Mouse (Mus musculus): ENCODE results near the gene Pcnx.
"Not testable (repeated sequence)": the region's sequence is repeated elsewhere in the genome, so short reads cannot be mapped to it uniquely, and the experiment has no call there.

Gene Pcnx

DNA sequence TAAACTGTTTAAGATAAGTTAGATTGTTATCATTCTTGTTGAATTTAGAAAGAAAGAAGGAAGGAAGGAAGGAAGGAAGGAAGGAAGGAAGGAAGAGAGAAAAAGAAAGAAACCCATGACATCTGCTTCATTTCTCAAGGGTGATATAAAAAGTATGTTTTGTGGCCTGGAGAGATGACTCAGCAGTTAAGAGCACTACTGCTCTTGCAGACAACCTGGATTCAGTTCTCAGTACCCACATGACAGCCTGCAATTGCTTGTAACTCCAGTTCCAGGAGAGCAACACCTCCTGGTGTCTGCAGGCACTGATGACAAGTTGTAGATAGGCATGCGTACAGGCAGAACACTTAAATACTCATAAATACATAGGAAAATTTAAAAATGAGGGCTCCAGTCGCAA, 105.6 kb downstream of the Pcnx start:
- DNase-seq (ENCODE audit: low read depth): no peak

DNA sequence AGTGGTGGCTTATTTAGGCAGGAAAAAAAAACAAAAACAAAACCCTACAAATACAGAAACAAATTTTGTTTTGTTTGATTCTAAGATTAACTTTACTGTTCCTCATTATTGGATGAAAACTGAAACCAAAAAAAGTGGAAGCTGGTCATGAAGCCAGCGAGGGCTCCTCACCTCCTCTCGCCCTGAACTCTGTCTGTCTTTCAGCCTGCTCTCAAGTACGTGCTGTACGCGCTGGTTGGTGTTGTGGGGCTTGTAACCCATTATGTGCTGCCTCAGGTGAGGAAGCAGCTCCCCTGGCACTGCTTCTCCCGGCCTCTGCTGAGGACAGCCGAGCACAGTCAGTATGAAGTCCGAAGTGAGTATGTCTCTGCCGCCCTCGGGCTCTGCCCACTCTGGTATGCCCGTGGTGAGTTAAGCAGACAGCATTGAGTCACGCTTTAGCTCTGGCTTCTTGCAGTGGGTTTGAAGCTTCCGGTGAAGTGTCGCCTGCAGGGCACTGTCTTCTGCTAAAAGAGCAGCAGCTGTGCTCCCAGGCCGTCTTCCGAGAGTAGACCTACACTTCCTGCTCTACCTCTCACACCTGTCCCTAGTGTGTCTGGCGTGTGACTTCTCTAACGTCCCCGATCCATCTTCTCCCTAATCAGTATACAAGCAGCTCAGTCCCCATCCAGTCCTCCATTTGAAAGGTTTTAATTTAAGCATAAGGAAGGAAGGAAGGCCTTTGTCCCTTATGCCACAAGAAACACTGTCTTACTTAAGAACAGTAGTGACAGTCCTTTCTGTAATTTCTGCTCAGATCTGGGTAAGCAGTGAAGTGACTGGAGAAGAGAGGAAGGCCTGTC, 111.4 kb downstream of the Pcnx start:
- DNase-seq (ENCODE audit: low read depth): peak; percentile 5

DNA sequence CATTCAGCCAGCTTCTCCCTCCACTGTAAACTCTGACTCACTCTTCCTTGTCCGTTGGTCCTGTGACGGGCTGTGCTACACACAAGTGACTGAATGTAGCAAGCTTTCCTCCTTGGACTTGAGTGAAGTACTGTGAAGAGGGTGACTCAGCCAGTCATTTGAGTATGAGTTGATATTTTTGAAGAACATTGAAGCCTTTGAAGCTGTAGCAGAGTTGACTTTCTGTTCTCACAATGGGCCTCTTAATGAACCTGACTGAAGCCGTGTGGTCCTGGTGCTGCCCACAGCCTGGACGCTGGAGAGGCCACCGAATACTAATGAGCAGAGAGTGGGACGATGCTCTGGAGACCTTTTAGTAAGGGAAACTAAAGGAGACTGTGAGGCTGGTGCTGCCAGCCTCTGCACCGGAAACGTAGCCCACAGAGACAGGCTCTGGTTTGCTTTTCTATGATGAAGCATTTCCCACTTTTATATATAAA, 112.1 kb downstream of the Pcnx start:
- peak; percentile 76 for DNase-seq (ENCODE audit: low read depth)

DNA sequence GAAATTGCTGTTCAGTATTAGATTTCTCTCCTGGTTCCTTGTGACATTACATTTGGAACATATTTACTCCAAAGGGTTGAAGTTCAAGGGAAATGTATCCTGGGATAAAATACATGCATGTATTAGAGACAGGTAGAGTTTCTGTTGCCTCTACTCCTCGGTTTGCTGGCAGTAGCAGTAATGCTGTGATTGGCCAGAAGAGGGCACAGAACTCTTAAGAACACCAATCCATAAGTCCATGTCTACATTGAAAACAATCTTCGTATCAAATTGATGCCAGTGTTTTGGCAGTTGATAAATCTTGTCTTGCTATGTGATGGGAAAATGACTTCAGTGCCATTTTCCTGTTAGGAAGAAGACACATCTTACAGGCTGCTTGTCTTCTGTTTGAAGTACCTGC, 115.0 kb downstream of the Pcnx start:
- peak; percentile 23 for DNase-seq (ENCODE audit: low read depth)

DNA sequence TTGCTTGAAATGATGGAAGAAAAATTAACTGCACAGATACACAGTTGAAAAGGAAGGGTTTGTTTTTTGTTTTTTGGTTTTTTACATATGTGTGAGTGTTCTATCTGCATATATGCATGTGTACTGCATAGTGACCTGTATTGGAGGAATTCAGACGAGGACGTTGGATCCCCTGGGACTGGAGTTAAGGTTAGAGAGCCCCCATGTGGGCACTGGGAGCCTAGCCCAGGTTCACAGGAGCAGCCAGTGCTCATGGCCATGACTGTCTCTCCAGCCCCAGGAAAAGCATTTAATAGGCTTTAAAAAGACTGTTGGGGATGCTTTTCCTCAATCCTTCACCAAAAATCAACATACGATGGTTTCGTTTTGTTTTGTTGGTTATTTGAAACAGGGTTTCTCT, 117.5 kb downstream of the Pcnx start:
- DNase-seq (ENCODE audit: low read depth): no peak

DNA sequence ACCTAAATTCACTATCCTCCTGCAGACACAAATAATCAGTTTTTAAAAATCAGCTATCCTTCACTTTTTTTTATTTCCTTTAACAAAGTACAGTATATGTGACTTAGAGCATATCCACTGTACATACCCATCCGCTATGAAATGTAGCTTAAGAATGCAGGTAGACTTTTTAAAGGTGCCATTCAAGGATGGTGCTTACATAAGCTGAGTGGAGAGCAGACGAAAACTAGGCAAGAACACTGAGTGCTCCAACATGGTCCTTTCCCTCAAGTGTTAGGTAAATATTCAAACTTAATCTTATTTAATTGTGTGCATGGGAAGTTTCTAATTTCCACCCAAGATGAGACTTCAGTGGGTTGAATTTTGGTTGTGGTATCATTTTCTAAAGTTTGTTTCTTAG, 119.5 kb downstream of the Pcnx start:
- no peak for DNase-seq (ENCODE audit: low read depth)

DNA sequence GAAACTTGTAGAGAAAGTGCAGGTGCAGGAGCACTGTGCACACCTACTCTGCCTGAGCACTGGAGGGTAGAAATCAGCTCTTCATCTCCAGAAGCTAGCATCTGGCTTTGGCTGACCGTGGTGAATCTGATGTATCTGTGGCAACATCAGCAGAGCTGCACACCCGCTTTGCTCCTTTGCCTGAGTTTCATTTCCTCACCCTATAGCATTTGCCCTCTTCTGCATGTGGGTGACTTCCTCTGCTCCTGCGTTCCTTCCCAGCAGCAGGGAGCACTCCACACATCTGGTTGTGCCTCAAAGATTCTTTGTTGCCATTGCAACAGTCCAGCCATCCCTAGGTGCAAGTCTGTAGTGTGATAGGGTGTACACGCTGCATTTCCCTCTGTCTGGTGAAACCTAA, 132.3 kb downstream of the Pcnx start:
- no peak for DNase-seq (ENCODE audit: low read depth)

DNA sequence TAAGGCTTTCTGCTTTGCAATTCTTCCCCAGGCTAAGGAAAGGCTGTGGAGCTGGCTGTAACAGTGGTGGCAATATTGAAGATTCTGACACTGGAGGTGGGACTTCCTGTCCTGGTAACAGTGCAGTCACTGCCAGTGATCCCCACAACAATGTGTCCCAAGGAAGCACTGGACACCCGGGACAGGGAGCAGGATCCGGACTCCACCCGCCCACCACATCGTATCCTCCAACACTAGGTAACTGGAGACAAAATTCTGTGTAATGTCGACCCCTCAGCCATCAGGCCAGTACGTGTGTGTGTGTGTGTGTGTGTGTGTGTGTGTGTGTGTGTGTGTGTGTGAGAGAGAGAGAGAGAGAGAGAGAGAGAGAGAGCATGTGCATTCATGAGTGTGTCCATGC, 133.2 kb downstream of the Pcnx start:
- no peak for DNase-seq (ENCODE audit: low read depth)

DNA sequence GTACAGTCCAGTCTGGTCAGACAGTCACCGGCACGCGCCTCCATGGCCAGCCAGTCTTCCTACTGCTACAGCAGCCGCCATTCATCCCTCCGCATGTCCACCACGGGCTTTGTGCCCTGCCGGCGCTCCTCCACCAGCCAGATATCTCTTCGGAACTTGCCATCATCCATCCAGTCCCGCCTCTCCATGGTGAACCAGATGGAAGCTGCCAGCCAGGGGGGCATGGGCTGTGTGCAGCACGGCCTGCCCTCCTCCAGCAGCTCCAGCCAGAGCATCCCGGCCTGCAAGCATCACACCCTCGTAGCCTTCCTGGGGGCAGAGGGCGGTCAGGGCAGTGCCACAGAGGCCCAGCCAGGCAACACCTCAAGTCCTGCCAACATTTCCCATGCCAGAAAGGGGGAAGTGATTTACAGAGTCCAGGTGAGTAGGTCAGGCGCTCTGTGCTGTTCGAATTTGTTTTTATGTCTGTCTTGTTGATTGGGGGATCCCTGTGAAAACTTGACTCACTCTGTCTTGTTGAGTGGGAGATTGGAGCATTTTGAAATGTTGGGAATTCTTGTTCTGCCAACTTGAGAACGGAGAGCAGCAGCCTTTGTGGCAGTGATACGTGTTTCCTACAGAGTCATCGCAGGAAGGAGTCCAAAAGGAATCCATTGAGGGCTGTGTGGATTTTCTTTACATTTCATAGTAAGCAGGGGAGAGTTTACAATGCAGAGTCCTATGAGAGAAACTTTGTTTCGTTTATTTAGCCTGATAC, 135.3 kb downstream of the Pcnx start:
- no peak for DNase-seq (ENCODE audit: low read depth)

DNA sequence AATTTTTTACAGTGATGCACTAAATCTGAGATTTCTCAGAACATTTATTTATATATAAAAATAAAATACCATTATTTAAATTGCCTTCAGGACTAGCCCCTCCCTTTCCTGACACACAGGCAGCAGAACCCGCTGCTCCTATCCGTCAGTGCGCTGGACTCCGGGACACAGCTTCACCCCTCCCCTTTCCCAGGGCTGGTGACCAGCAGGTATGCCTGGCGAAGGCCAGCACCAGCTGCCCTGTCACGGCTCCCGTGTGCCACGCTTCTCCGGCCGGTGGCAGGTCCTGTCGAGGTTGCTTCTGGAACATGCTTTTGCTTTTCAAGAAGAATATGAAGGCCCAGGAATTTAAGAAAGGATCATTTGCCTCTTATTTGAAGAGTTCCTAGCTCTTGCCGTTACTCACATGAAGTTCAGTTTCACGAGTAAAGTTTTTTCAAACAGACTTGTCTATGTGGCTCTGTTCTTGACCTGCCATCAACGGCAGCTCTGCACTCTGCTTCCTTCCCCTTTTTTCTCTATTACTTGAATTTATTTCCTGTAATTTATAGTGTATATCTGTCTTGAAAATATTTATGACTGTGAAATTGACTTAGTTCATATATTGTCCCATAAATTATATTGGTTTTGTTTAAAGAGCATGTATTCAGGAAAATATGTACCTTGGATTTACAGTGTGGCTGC, 137.0 kb downstream of the Pcnx start:
- DNase-seq (ENCODE audit: low read depth): no peak

DNA sequence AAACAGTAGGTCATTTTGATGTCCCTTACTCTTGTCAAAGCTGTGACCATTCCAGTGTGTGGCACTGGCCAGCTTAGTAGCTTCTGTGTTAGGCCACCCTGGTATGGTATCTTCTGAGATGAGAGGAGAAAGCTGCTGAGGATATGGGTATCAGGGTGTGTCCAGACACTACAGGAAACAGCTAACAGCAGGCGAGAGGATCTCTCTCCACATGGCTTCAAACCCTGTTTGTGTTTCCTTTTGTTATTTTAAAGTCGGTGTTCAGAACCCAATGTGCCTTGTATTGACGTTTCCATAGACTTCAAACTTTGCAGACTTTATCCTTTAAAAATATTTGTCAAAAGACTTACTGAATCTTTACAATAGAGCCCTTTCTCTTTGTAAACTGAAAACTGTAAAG, 137.7 kb downstream of the Pcnx start:
- no peak for DNase-seq (ENCODE audit: low read depth)

DNA sequence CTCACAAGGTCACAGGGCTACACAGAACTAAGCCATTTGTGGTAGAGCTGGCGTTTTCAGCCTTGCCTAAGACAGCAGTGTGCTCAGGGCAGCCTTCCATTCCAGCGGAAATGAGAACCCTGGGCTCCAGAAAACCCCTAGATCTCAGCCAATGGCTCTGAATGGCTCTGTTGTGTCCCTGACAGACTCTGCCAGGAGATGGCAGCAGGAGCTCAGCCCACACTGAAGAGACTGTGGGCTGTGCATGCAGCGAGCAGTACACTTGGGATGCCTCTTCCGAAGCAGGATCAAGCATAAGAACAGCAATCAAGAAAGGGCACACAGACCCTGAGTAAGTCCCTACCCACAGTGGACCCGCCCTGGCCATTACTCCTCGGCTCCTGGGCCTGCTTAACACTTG, 142.9 kb downstream of the Pcnx start:
- DNase-seq (ENCODE audit: low read depth): not testable (repeated sequence)

DNA sequence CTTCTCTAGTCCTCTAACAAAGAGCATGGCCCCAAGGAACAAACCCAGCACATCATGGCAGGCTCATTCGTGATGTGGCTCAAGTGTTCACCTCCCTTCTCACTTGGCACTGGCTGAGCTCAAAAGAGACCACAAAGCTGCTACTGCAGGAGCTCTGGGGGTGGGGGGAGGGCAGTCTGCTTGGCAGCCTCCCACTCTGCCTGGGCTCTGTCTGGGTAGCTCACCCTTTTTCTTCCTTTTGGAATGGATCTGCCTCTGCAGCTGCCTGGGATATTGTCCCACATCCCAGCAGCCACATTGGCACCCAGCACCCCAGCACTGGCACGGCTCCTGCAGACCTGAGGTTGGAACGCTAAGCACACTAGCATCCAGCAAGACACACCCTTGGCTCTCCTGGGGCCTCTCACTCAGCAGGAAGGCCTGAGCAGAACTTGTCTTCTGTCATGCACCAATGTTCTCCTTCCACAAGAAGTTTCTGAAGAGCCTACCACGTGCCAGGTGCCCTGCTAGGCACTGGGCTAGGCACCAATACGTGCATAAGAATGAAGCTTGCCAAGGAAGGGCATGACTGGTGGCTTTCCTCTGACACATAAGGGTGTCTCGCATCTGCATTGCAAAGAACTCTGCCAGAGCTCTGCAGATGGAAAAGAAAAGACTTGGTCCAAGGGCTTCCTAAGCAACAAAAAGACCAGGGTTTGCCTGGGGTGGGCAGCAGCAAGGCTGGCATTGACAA, 166.2 kb downstream of the Pcnx start:
- not testable (repeated sequence) for DNase-seq (ENCODE audit: low read depth)

DNA sequence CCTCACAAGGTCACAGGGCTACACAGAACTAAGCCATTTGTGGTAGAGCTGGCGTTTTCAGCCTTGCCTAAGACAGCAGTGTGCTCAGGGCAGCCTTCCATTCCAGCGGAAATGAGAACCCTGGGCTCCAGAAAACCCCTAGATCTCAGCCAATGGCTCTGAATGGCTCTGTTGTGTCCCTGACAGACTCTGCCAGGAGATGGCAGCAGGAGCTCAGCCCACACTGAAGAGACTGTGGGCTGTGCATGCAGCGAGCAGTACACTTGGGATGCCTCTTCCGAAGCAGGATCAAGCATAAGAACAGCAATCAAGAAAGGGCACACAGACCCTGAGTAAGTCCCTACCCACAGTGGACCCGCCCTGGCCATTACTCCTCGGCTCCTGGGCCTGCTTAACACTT, 173.7 kb downstream of the Pcnx start:
- DNase-seq (ENCODE audit: low read depth): not testable (repeated sequence)

DNA sequence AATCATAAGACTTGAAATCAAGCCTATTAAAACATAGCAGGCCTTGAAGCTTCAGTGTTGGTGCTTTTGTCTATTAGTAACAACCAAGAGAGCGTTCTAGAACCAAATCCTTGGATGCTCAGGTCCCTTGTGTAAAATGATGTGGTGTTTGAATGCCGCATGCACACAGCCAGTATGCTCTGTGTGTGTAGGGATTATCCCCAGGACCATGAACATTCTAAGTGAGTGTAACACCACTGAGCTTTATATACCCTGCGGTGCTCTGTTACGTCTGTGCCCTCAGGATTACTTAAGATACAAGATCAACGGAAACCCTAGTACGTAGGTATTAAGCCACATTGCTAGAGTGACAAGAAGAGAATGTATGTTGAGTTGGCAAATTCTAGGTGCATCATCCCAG, 174.2 kb downstream of the Pcnx start:
- not testable (repeated sequence) for DNase-seq (ENCODE audit: low read depth)

DNA sequence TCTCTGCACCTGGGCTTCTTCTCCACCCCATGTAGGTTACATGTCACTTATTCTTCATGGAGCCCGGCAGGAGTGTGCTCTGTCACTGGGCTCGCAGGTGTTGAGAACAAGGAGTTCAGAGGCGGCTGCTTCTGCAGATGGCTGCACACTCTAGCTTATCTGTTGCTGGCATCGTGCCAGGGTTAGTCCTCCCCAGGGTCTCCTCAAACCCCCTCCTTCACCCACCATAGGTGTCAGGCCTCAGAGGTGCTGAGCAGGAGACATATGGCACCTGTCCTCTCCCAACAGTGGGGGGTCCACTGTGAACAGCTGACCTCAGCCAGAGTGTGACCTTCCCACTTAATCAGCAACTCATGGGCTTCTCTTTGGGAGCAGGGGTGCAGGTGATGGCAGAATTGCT, 184.3 kb downstream of the Pcnx start:
- DNase-seq (ENCODE audit: low read depth): not testable (repeated sequence)

All from fibroblast of lung, adult 2 months (primary cell).